Mouse (Mus musculus): ENCODE results near the gene Spsb4.
"Not testable (repeated sequence)": the region's sequence is repeated elsewhere in the genome, so short reads cannot be mapped to it uniquely, and the experiment has no call there.

Gene Spsb4

DNA sequence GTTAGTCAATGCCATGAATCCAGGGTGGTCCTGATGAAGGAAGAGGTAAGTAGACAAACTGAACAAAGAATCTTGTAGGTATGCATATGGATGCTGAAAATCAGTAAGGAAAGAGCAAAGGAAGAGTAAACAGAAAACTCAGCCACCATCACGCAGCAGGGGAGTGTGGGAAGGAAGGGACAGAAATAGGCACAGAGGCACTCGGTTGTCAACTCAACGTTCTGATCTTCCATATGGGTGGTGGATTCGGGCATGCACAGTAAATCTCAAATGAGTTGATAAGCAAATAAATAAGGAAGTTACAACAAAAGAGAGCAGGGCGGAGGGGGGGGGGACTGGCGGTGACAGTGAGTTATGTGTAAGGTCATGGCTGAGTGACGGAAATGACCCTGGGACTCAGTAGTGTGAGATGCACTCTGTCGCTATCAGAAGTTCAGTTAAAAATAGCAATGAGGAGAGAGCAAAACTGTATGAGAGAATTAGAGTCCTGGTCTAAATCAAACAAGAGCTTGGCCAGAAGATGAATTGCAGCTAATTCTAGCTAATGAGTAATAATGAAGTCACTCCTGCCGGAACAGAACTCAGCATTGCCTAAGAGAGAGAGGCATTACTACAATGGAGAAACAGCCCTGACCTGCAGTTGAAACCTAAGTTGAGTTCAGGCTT is 66.2 kb downstream of the Spsb4 start:
- DNase-seq (ENCODE audit: low spot score): no peak

DNA sequence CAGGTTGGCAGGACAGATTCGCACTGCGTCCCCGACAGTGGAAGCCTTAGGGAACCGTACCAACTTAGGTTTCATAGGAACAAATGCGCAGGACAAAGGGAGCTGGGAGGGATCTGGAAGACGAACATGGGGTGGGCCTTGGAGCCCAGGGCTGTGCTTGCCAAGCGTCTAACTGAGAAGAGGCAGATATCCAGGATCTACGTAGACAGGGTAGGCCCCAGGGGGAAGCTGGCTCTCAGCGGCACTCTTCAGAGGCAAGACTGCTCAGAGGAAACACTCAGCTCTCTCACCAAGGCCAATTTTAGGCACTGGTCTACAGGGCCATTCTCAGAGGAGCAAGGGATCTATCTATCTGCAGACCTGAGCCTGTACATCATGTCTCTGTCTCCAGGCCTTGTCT is 69.1 kb downstream of the Spsb4 start:
- no peak for DNase-seq (ENCODE audit: low spot score)

DNA sequence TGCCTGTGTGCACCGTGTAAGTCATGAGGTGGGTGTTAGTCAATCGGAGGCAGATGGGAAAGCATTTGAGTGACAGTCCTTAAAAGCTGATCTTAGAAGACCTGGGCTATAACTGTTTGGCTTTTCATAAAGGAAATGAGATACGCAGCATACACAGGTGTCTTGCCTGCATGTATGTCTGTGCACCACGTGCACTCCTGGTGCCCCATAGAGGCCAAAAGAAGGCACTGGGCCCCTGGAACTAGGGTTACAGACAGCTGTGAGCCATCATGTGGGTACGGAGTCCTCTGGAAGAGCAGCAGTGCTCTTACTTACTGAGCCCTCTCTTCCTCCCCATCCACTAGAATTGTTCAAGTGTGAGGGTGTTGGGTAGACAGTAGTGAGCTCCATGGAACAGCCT is 70.1 kb downstream of the Spsb4 start:
- DNase-seq (ENCODE audit: low spot score): no peak

DNA sequence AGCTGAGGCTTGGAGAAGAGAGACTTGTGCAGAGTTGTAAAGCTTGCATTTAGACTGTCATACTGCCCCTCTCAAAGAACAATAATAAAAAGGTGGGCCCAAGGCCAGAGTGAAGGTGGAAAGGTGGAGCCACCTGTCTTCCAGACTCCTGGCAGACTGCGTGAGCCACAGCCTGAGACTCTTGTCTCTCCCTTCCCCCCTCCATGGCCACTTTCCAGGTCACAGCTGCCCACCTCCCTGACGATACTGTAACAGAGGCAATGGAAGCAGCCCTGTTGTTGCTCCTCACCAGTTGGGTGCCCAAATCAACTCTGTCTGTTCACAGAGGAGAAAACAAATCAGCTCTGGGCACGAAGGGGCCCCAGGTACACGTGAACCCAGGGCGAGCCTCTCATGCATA is 71.5 kb downstream of the Spsb4 start:
- no peak for DNase-seq (ENCODE audit: low spot score)

DNA sequence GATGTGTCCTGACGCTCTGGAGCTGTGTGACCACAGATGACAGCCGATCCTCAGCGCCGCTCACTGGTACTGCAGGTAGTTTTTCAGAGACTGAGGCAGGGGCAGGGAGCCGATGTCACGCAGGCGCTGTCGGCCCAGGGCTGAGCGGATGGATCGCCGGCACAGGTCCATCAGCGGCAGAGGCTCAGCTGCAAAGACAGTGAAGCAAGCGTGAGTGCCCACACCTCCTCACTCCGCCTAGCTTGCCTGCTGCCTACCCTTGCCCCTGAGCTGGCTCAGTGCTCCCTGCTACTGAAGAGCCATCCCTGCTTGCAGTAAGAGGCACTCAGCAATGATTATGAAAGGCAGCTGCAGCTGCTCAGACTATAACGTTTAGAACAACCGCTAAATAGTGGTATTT is 74.1 kb downstream of the Spsb4 start:
- no peak for DNase-seq (ENCODE audit: low spot score)

DNA sequence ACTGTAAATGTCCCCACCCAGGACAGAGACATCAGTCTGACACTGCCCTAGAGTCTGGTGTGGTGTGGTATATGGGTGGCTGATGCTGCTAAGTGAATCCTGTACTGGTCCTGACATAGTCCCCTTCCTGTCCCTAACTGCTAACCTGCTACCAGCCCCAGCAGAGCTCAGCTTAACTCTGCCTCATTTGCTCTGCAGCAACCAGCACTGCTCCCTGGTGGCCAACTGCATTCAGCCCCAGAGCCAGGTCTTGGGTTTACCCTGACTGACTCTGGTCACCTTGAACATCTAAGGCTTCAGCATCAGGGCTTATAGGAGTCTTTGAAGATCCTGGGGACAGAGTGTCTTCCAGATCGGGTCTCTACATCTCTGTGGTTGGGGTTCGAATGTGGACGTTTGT is 75.7 kb downstream of the Spsb4 start:
- DNase-seq (ENCODE audit: low spot score): no peak

DNA sequence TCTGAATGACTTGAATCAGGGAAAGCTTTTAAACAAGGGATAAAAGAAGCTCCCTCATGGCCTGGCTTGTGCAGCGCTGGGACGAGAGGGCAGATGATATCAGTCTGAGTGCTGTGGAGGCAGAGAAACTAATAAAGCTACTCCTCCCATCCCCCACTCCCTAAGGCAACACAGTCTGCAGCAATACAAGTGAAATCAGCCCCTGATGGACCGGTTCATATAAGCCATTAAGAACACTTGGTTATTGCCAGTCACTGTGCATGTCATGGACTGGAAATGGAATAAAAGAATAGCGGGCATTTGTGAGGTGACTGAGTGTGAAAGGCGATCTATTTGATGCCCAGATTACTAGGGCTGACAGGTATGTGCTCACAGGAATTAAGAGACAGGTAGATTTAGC is 79.8 kb downstream of the Spsb4 start:
- no peak for DNase-seq (ENCODE audit: low spot score)

DNA sequence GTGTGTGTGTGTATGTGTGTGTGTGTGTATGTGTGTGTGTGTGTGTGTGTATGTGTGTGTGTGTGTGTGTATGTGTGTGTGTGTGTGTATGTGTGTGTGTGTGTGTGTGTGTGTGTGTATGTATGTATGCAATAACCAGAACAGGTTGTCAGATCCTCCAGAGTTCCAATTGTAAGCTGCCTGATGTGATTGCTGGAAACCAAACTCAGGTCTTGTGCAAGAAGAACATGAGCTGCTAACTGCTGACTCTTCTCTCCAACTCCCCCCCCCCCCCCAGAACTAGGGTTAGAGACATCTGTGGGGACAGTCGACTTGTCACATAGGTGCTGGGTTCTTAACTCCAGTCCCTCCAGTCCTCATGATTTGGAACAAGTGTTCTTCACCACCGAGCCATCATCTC is 82.2 kb downstream of the Spsb4 start:
- DNase-seq (ENCODE audit: low spot score): not testable (repeated sequence)

DNA sequence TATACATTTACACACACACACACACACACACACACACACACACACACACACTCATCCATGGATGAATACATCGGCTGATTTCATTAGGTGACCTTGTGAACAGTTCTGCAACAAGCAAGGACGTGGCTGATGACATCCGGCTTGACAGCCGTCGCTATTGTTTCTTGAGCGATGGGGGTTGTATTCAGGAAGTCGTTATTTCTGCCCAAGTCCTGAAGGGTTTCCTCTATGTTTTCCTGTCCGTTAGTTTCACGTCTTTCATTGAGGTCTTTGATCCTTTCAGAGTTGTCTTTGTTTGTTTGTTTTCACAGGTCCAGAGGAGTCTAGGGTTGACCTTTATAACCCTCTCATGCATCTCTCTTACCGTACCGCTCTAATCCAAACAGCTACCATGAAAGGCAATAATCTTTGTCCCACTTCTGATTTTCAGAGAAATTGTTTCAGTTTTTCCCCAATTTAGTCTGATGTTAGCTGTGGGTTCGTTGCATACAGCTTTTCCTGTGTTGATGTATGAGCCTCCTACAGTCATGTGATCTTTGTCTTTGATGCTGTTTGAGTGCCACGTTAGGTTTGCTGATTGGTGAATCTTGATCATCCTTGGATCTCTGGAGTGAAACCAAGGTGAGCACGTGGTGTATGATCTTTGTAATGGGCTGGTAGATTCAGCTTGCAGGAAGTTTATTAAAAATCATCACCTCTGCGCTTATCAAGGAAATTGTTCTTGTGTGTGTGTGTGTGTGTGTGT is 82.9 kb downstream of the Spsb4 start:
- no peak for DNase-seq (ENCODE audit: low spot score)

DNA sequence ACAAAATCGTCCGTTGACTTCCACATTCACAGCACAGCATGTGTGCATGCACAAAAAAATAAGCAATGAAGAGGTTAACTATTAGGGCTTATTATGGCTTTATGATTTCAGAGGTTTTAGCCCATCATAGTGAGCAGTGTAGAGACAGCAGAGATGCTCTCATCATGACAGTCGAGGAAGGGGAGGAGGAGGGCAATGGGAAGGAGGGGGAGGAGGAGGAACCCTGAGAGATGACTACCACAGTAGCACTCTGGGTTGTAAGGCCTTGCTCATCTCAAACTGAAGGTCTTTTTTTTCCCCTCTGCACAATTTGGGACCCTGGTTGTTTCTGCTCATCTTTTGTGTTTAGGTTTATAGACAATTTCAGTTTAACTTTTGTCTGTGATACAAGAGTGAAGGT is 83.8 kb downstream of the Spsb4 start:
- DNase-seq (ENCODE audit: low spot score): no peak

DNA sequence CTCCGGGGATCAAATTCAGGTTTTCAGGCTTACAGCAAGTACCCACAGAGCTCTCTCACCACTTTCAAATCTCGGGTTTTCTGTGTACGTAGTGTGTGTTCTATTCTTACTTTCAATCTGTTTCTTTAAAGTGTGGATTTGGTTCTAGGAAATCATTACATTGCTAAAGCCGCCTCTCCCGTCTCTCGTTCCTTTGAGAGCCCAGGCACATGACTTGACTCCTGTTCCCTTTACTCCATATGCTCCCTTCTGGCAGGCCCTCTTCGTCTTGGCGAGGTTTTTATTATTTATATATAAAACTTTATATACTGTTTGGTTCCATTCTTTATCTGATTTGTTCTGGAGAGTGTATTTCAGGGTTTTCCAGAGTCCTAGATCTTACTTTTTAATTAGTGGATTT is 85.9 kb downstream of the Spsb4 start:
- DNase-seq (ENCODE audit: low spot score): no peak

DNA sequence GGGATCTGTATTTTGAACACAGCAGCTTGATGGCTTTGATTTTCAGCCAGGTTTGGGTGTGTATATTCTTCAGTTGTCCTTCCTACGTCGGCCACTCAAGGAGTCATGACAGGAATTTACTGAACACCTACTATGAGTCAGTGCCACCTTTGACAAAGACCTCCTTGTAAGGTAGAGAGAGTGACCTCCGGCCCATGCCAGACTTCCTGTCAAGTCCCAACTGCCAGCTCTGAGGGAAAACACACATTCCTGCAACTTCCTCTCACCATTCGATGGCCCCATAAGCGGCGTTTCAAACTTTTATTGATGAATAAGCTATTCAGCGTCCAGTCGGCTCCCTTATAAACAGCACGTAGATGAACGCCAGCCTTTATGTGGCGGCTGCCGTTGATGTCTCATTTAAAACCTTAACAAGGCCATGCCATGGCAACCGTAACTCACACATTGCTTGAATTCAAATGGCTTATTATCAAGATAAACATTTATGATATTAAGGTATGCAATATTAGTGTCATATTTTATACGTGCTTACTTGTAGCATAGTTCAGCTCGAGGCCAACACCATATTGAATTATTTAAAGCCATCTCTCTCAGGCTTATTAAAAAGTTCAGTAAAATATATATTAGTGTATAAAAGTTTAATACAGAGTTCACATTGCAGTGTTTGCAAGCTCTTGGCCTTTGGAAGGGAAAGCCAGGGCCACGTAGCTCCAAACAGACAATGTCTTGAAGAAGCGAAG is 94.9 kb downstream of the Spsb4 start:
- DNase-seq (ENCODE audit: low spot score): no peak

DNA sequence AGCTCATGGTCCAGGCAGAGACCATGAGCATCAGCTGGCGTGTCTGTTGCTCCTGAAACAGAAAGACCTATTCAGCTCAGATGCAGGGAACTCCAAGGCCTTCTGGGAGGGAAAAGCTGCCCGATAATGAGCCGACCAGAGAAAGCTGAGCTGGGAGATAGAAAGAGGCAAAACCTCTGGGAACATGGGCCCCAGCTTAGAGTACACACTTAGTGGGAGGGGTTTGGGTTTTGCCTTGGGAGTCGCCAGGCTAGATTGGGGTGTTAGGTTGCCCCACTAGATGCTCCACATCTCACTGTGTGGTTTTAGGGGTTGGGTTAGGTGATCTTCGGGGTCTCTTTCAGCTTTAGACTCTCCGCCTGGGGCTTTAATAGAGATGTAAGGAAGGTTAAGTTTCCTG is 95.5 kb downstream of the Spsb4 start:
- no peak for DNase-seq (ENCODE audit: low spot score)

DNA sequence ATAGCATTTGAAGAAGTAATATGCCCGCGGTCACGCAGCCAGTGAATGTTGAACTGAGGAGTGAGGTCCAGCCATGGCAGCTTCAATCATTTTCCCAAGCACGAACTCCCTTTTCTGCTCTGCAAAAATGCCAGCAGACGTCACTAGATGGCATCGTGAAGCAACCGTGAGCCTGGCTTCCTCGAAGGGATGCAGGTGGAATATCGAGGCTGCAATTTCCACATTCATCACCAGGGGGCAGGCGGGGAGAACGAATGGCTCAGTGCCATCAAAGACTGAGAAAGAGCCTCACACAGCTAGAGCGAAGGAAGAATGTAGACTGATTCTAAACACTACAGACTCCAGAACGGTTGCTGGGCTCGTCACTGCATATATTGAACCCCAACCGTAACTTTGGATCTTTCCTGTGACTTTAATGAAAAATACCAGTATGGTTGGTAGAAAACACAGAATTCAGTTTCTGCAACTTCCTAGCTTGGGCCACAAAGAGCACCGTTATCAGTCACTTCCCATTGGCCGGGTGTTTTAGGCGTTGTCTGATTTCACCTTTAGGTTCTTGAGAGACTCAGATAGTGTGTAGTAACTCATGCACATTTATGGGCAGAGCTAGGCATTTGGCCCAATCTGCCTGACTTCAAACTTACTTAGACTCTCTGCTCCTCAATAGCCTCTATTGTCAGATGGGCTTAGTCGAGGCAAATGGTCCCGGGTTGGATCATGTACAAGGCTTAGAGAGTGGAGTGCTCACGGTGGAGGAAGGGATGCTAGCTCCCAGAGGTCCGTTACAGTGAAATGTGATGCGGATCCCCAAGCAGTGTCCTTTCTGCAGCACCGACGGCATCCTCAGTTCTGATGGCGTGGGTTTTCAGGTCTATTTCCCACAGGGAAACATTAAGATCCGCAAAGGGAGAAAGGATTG is 101.8 kb downstream of the Spsb4 start:
- peak; percentile 81 for DNase-seq (ENCODE audit: low spot score)

DNA sequence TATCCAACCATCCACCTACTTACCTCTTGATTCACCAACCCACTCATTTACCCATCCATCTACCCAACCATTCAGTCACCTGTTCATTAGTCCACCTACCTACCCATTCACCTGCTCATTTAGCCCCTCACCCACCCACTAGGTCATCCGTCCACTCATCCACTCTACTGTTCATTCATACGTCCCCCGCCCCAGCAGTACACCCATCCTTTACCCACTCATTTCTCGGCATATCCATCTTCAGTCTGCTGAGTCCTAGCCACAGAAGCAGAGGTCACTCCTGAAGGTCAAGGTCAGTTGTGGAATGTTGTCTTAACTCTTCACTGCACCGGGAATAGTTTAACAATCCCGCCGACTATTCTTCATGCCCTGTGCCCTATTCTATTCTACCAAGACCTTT is 102.6 kb downstream of the Spsb4 start:
- DNase-seq (ENCODE audit: low spot score): no peak

DNA sequence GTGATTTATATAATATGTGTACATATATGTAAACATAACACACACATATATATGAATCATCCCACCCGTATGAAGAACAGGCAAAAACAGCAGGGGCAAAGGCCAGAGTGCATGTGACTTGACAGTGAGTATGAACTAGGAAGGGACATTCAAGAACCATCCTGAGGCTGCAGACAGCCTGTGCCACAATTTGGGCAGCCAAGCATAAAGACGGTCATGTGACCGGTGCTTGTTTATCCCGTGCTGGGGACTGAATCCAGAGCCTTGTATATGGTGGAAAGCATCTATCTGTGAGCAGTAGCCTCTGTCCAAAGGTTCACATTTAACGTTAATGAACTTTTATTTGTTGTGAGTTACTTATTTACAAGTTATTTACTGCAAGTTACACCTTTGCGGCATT is 103.8 kb downstream of the Spsb4 start:
- DNase-seq (ENCODE audit: low spot score): no peak

DNA sequence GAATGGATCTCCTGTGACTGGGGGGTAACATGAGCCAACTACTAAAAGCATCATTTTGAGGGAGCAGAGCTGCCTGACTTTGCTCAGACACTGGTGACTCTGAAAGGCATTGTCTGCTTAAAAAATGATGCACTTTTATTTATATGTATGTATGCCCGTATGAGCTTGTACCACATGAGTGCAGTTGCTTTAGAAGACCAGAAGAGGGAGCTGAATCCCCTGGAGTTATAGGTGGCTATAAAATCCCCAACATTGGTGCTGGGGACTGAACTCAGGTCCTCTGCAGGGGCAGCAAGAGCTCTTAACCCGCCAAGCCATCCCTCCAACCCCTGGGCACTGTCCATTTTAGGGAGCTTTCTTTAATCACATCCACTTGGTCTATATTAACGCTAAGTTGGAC is 104.6 kb downstream of the Spsb4 start:
- no peak for DNase-seq (ENCODE audit: low spot score)

DNA sequence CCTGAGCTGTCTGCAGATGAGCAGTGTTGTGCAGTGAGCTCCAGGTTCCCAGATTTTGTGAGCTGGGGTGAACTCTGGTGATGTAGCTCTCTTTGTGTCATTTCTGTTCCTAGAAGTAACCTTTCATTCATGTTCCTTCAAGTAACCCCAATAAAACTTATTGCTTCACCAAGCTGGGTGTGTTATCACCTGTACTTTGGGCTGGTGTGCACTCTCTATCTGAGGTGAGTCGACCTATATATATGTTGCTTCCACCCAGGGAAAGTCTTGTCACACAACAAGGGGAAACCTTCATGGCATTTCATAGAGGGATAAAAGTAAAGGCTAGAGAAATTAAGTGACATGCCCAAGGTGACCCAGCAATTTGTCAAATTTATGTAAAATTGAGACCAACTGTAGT is 109.1 kb downstream of the Spsb4 start:
- no peak for DNase-seq (ENCODE audit: low spot score)

DNA sequence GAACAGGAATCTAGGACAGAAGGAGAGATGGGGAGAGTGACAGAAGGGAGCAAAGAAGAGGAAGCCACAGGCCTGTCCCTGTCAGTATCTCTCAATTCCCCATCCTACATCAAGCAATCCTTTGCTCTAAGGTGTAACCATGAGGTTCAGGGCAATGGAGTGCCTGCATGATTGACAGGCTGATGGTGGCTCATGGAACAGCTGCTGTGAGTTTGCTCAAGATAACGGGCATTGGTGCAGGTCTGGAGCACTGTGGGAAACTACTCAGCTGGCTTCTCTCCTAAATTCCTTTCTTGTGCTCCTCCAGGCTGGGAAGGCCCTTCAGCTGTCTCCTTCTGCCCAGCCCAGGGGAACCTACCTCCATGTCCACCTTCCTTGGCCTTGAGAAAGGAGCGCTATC is 109.9 kb downstream of the Spsb4 start:
- no peak for DNase-seq (ENCODE audit: low spot score)

DNA sequence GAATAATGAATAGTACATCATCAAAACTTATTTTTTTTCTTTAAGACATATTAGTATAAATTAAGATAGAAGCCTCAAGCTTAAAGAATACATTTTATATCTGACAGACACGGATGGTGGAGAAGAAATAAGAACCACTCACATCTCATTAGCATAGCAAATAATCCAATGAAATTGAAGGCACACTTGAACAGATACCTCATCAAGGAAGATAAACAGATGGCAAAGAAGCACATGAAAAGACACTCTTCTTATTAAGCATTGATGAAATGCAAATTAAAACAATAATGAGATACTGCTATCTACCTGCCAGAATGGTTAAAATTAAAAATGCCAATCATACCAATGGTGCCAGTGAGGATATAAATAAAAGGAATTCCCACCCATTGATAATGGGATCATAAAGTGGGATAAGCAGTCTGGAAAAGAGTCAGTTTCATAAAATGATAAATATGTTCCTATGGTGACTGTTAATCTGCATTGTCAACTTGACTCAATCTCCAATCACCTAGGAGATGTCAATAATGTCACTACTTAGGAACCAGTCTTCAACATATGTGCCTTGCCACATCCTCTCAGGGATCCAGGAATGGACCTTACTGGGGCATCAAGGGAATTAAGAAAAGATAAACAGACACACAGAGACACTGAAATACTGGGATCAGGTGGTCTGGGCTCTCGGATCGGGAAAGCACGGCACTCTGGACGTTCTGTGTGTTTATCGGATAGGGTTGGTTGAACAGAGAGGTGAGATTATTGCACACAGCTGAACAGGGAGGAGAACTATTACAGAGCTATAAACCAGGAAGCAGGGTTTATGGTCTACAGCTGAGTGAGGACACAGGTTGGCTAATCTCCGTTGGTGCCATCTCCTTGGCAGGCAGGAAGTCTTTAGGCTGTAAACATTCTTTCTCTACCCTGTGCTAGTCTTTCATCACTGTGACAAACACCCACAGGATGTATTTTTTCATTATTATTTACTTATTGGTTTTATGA is 114.0 kb downstream of the Spsb4 start:
- DNase-seq (ENCODE audit: low spot score): no peak

DNA sequence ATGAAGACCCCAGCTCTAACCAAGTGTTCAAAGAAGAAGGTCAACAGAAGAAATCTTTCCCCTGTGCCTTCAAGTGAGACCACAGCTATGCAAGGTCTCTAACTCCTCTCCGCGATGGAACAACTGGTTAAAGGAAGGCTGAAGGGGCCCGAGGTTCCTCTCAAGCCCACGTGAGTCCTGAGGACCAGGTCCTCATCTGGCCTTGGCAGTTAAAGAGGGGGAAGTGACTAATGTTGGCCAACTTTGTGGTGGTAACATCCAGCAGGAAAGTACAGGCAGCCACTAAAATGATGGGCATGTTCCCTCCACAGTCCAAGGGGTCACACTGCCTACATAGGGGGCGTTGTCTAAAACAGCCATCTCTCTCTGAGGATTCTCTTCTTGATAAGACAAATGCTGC is 118.9 kb downstream of the Spsb4 start:
- DNase-seq (ENCODE audit: low spot score): no peak
